Mouse (Mus musculus) CD4-positive helper T cell, adult 2 months (primary cell): Measurements from ENCODE around the gene Olfr1364.
A peak's percentile ranks its signal among the peaks of the same experiment; 100 is the strongest.

Experiments used
- DNase-seq: peaks from one replicate; pipeline ENCODE4 v3.0.0-alpha.2; 2012; ENCODE audit warnings: low read depth, missing footprints, low spot score

The Olfr1364 gene

GRCm38 (mm10) chr13:21581659-21582058, at the start of gene Olfr1364:
Gene Olfr1364 (minus strand): TSS chr13:21581759.
- no peak for DNase-seq

- no peak for DNase-seq
Measured at GRCm38 (mm10) chr13:21613922-21614321, 32.4 kb upstream of the Olfr1364 start, which contains the start of gene Olfr1362. Gene Olfr1362 (minus strand): TSS chr13:21614022.

GRCm38 (mm10) chr13:21591618-21592017, 10.1 kb upstream of the Olfr1364 start:
- DNase-seq = no peak

GRCm38 (mm10) chr13:21559793-21560192, 21.8 kb downstream of the Olfr1364 start, which contains the start of gene Olfr1535:
Gene Olfr1535 (minus strand): TSS chr13:21559893.
- DNase-seq = no peak

- DNase-seq = no peak
Measured at GRCm38 (mm10) chr13:21550416-21551110, 31.0 kb downstream of the Olfr1364 start.

- no peak for DNase-seq
Measured at GRCm38 (mm10) chr13:21549487-21549886, 32.1 kb downstream of the Olfr1364 start.

- no peak for DNase-seq
Measured at GRCm38 (mm10) chr13:21542708-21543107, 38.9 kb downstream of the Olfr1364 start, which contains the start of gene Olfr1366. Gene Olfr1366 (minus strand): TSS chr13:21542808.

GRCm38 (mm10) chr13:21530781-21531201, 50.8 kb downstream of the Olfr1364 start, which contains the start of gene Zkscan8:
Gene Zkscan8 (minus strand): TSS chr13:21531120.
- DNase-seq = peak; percentile 87

GRCm38 (mm10) chr13:21530136-21530535, 51.4 kb downstream of the Olfr1364 start:
- no peak for DNase-seq
